Mouse (Mus musculus) bone marrow, adult 2 months (tissue): ENCODE results near the gene Tfeb. TPM values are rescaled to one million over a fixed set of nuclear protein-coding genes. Genes with fewer than 3 reads are reported as not detected.
A peak's percentile ranks its signal among the peaks of the same experiment; 100 is the strongest.

Source experiments
- H3K27ac ChIP-seq: fragments of 200-500 bp; 2 replicates; pipeline ENCODE4 v1.5.1; 2012; ENCODE audit warnings: low read depth, mild to moderate bottlenecking, control low read depth, inconsistent platforms, low read length; ENCODE audit not compliant: control insufficient read depth, poor library complexity, insufficient read depth
- H3K4me1 ChIP-seq: fragments of 200-500 bp; 2 replicates; pipeline ENCODE4 v1.6.1; 2011; ENCODE audit warnings: low read length; ENCODE audit not compliant: control insufficient read depth, insufficient read depth
- H3K4me3 ChIP-seq: fragments of 200-500 bp; replicated peaks from 2 replicates; pipeline ENCODE3; 2011; ENCODE audit warnings: mild to moderate bottlenecking, low read depth, low read length, control low read depth; ENCODE audit not compliant: control insufficient read depth
- CTCF ChIP-seq: fragments of 200-500 bp; IDR thresholded peaks from 2 replicates; pipeline ENCODE4 v1.5.1; 2011; ENCODE audit warnings: low read length, control low read depth; ENCODE audit not compliant: control insufficient read depth, insufficient read depth
- POLR2A ChIP-seq: fragments of 200-500 bp; IDR thresholded peaks from 2 replicates; pipeline ENCODE4 v1.6.1; 2011; ENCODE audit warnings: low read depth, mild to moderate bottlenecking, control low read depth, low read length, borderline replicate concordance; ENCODE audit not compliant: control insufficient read depth
- WGBS: fragments of 180-500 bp; shearing (Covaris S2); methylation state at CpG from one replicate; pipeline ENCODE4 v1.1.7; 2018; 5-methylcytosine and 5-hydroxymethylcytosine counted together
- polyA plus RNA-seq: library from polyadenylated mRNA; stranded (reverse); fragments of >200 nt; gene quantifications from 2 replicates; pipeline ENCODE4 v1.2.4, GENCODE M21; 2011; ENCODE audit warnings: low replicate concordance; ENCODE audit not compliant: missing spikeins, insufficient read depth, insufficient read length

The Tfeb gene
- polyA plus RNA-seq, 1 experiment = 43.7 TPM

DNA sequence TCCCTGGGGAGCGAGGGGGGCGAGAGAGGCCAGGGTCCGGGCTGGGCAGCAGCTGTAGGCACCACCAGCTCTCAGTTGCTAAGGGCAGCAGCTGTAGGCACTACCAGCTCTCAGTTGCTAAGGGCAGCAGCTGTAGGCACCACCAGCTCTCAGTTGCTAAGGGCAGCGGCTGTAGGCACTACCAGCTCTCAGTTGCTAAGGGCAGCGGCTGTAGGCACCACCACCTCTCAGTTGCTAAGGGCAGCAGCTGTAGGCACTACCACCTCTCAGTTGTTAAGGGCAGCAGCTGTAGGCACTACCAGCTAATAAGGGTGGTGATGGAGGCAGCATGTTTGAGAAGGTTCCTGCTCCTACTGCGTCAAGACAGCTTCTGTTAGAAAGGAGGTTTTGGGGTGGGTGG lies 52.2 kb downstream of the Tfeb start:
- TF ChIP-seq CTCF (no peak), POLR2A (no peak)
- H3K27ac ChIP-seq = no peak overlapping the region
- peaks cover 2% of the 10 kb centered on the region; the same call in 1 of the 2 replicates for H3K4me1 ChIP-seq
- H3K4me3 ChIP-seq = no peak overlapping the region
- WGBS = 85% methylated on average over 6 of the region's 6 CpGs

DNA sequence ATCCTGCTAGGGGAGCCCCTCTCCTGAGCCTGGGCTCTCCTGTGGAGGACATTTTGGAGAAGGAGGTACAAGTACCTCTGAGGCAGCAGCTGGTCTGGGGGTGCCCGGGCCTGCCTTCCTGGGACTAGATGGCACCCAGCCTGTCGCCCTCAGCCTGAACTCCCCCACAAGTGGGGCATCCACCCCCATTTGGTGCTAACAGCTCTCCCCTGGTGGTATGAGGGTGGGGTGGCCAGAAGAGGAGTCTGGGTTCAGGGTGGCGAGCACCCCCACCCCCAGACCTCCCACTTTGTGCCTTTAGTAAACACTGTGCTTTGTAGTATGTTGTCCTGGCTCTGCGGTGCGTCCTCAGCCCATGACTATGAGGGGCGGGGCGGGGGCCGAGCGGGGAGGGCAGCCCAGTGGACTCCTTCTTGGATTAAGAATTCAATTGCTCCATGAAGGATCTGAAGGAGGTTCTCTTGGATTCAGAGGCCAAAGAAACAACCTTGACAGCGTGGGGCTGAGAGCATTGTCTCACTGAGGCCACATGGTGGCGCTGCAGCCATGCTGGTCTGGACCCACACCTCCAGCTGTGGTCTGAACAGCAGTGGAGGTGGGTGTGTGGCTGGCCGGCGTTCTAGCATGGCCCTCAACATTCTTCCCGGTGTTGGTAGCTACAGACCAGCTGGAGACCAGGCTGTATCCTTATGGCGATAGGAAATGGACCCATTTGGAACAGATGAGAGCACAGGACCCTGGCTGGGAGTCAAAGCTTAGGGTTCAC lies 55.5 kb downstream of the Tfeb start:
- 46% methylated on average over 15 of the region's 15 CpGs for whole genome bisulfite sequencing
- no peak for TF ChIP-seq POLR2A
- peak; percentile 96 for TF ChIP-seq CTCF
- Histone ChIP-seq H3K4me1 (no peaks in the 10 kb centered on the region; the same call in 1 of the 2 replicates), H3K4me3 (no peak overlapping the region), H3K27ac (no peak overlapping the region)

DNA sequence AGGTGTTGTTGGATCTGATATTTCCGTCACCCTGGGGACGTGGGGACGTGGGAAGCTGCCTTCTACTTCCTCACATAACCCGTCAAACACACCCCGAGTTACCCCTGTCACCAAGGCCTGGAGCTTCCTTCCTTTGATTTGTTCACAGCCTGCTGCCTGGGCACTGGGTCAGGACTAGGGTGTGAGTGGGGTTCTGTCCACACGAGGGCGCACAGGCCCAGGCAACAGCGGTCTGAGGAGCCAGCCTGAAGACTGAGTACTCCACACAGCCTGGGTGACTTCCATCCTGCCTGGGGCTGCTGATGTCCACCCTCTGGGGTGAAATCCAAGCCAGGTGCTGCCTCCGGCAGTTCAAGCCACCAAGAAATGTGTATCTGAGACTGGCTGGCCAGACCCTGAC lies 56.5 kb downstream of the Tfeb start:
- TF ChIP-seq POLR2A = 0 out of 2 replicates have a peak, but pooled peaks have one; percentile 22
- peak; percentile 98 for TF ChIP-seq CTCF
- 2% methylated on average over 9 of the region's 9 CpGs for WGBS
- no peak overlapping the region for H3K4me3 ChIP-seq
- no peak overlapping the region for H3K27ac ChIP-seq
- no peaks in the 10 kb centered on the region; the same call in 1 of the 2 replicates for H3K4me1 ChIP-seq

DNA sequence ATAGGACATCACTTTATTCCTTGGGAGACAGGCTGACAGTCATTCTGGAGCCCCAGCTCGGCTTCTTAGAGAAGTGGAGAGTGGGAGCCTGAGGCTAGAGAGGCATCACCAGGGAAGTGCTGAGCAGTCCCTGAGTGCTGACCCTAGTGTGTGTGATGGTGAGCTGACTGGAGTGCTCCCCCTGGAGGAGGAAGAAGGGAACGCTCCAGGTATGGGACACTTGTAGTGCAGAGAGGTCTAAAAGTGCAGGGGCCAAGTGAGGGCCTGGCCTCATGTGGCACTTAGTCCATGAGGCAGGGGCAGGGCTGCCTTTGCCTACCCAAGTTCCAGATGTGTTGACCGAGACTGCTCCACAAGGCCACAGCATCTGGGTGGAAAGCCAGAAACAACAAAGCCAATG lies 58.6 kb downstream of the Tfeb start:
- peak; percentile 92 for TF ChIP-seq CTCF
- no peak for TF ChIP-seq POLR2A

DNA sequence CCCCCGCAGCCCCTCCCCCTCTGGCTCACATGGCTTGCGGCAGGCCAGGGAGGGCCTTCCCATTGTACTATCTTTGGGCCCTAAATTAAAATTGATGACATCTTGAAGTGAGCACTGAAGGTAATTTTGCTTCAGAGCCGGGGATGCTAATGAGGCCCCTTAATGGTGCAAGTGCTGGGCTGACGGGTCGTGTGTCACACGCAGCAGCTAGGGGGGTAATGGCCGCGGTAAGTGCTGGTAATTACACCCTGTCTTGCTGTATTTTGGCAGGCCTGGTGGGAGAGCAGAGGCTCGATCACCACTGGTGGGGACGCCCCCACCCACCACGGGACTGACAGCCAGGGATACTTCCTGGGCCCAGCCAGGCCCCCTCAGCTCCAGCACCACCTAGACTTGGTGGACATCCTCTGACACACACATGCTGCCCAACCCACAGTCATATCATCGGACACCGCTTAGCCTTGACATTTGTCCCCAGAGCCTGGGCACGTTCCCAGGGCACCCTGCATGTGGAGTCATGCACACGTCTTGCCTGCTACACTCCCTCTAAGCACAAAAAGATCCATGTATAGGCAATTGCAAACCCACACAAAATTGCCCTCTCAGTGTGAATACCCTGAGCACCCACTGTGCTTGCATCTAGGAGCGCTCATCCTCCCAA lies 59.5 kb downstream of the Tfeb start:
- Histone ChIP-seq H3K4me1 (no peaks in the 10 kb centered on the region; the same call in 1 of the 2 replicates), H3K4me3 (no peak overlapping the region), H3K27ac (no peak overlapping the region)
- WGBS = 80% methylated on average over 16 of the region's 16 CpGs
- no peak for TF ChIP-seq POLR2A
- TF ChIP-seq CTCF = no peak

More for the DNA sequence above, 58.6 kb downstream of the Tfeb start:
- 41% methylated on average over 3 of the region's 3 CpGs for WGBS
- Histone ChIP-seq H3K4me1 (no peaks in the 10 kb centered on the region; the same call in 1 of the 2 replicates), H3K27ac (no peak overlapping the region), H3K4me3 (no peak overlapping the region)

DNA sequence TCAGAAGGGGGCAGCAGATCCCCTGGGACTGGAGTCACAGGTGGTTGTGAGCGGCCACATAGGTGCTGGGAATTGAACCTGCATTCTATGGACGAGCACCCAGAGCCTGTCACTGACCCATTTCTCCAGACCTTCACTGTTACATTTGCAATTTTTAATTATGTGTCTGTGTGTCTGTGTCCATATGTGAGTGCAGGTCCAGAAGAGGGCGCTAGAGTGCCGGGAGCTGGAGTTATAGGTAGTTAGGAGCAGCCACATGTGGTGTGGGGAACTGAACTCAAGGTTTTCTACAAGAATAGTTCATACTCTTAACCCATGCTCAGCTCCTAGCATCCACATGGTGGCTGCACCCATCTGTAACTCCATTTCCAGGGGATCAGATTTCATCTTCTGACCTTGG lies 60.1 kb downstream of the Tfeb start:
- no peak overlapping the region for H3K4me3 ChIP-seq
- no peak overlapping the region for H3K27ac ChIP-seq
- no peaks in the 10 kb centered on the region; the same call in 1 of the 2 replicates for H3K4me1 ChIP-seq
- 62% methylated on average over 4 of the region's 4 CpGs for WGBS
- TF ChIP-seq POLR2A = no peak
- TF ChIP-seq CTCF = peak; percentile 44; the same call in 1 of the 2 replicates

DNA sequence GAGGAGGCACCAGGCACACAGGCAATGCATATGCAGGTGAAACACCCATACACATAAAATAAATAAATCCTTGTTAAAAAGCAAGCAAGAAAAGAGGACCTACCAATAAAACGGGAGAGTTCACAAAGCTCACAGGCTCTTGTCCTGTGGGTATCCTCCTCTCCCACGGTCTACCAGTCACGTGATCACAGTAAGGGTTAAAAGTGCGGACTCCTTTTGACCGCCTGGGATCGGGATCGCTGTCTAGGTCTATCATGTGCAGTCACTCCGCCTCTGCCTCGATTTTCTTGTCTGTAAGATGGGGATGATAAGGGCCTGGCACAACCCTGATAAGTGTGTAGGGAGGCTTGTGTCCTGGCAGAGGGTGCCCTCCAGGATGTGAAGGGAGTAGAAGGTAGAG lies 60.6 kb downstream of the Tfeb start:
- TF ChIP-seq POLR2A (no peak), CTCF (no peak)
- Histone ChIP-seq H3K27ac (no peak overlapping the region), H3K4me3 (no peak overlapping the region), H3K4me1 (no peaks in the 10 kb centered on the region; the same call in 1 of the 2 replicates)
- 78% methylated on average over 9 of the region's 9 CpGs for WGBS

DNA sequence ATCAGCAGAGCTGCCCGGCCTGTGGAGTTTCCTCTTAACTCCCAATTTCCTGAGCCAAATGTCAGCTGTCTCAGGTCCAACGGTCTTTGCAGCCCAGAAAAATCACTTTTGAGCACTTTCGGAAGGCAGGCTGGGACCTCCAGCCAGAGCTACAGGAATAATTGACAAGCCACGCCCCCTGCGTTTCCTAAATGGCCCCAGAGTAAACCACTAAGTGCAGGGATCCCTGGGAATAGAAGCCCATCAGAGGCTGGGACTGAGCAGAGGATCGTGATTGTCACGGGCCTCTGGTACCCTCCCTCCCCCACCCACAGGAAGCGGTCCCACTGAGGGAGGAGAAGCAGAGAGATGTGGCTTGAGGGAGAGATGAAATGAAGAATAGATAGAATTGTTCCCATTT lies 66.0 kb downstream of the Tfeb start:
- Histone ChIP-seq H3K27ac (no peak overlapping the region), H3K4me3 (no peak overlapping the region), H3K4me1 (no peaks in the 10 kb centered on the region)
- 6% methylated on average over 8 of the region's 8 CpGs for WGBS
- TF ChIP-seq CTCF (no peak), POLR2A (no peak)
